Mouse (Mus musculus) lung, embryonic 16.5 days (tissue): ENCODE data around the gene Clhc1. TPM values are rescaled to one million over a fixed set of nuclear protein-coding genes. Genes with fewer than 3 reads are reported as not detected.
"Not testable (repeated sequence)": the region's sequence is repeated elsewhere in the genome, so short reads cannot be mapped to it uniquely, and the experiment has no call there.

Source experiments
- ATAC-seq: fragments of 200-750 bp; cut with Nextera tagmentation; 2 replicates; pipeline ENCODE4 v1.8.0; 2017; ENCODE audit warnings: low read depth, mild to moderate bottlenecking, moderate library complexity
- H3K27ac ChIP-seq: fragments of 300-500 bp; sonication (generic); 2 replicates; pipeline ENCODE4 v1.5.1; 2014; ENCODE audit warnings: mild to moderate bottlenecking, control low read depth, low read length
- H3K27me3 ChIP-seq: fragments of 300-500 bp; sonication (generic); 2 replicates; pipeline ENCODE4 v1.6.1; 2014; ENCODE audit warnings: low read depth, low read length, mixed read lengths; ENCODE audit not compliant: control insufficient read depth, insufficient read depth
- H3K36me3 ChIP-seq: fragments of 300-500 bp; sonication (generic); 2 replicates; pipeline ENCODE4 v1.6.1; 2014; ENCODE audit warnings: low read length; ENCODE audit not compliant: control insufficient read depth, insufficient read depth
- H3K4me1 ChIP-seq: fragments of 300-500 bp; sonication (generic); replicated peaks from 2 replicates; pipeline ENCODE4 v1.6.1; 2014; ENCODE audit warnings: low read length, mixed read lengths; ENCODE audit not compliant: control insufficient read depth, insufficient read depth
- H3K4me2 ChIP-seq: fragments of 300-500 bp; sonication (generic); 2 replicates; pipeline ENCODE4 v1.6.1; 2014; ENCODE audit warnings: low read depth, low read length, control low read depth
- H3K4me3 ChIP-seq: fragments of 300-500 bp; sonication (generic); 2 replicates; pipeline ENCODE4 v1.5.1; 2014; ENCODE audit warnings: mild to moderate bottlenecking, low read length, control low read depth
- H3K9ac ChIP-seq: fragments of 300-500 bp; sonication (generic); 2 replicates; pipeline ENCODE4 v1.6.1; 2014; ENCODE audit warnings: low read length, control low read depth
- H3K9me3 ChIP-seq: fragments of 300-500 bp; sonication (generic); 2 replicates; pipeline ENCODE4 v1.6.1; 2016; ENCODE audit warnings: low read length; ENCODE audit not compliant: control insufficient read depth
- WGBS: fragments of 180-500 bp; shearing (Covaris S2); extraction: QIAGEN DNeasy Blood & Tissue Kit; methylation state at CpG from one replicate; pipeline ENCODE4 v1.1.7; 2014; 5-methylcytosine and 5-hydroxymethylcytosine counted together
- polyA plus RNA-seq: library from polyadenylated mRNA; unstranded; fragments of >200 nt; fragmentation: Nextera tagmentation; extraction: Ambion mirVana; gene quantifications from 2 replicates; pipeline ENCODE4 v1.2.1, GENCODE M21; 2015

Clhc1 gene
- polyA plus RNA-seq, 1 experiment from 2014 or later: 0.34 TPM

DNA sequence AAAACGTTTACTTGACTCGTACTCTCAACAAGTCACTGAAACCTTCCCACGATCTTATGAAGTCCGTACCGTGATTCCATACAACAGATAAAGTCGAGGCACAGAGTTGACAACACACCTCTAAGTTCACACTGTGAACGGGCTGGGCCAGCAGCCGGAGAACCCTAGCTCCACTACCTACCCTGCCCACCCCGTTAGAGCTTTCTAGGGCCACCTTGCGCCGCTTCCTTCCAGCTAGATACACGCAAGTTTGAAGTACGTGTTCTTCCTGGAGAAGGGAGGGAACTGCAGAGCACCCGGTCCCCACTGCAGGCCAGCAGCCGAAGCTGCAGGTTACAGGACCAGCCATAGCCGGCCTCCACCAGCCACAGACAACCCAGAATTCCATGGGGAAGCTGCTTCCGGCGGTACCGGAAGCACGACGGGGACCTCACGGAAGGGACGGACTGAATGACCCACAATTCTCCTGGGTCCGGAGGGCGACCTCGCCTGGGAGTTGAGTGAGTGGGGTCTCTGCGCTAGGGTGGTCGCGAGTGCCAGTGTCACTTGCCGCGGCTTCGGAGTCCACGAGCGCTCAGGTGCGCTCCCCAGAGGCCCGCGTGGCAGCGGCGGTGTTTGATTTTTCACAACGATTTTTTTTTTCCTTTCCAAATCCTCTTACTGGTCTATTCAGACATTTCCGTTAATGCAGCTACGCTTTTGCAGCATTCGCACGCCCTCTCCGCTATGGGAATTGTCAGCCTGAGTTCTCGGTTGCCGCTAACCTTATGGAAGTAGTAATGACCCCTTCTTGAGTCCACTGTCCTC, 21.6 kb upstream of the Clhc1 start, which contains the start of gene Mtif2:
Mtif2 (plus strand) TSS at position 421 of the 807 bp plus-strand sequence.
- Histone ChIP-seq H3K4me3 (peak within 1 kb of the TSS; percentile 71), H3K4me1 (peaks cover 4% of the 10 kb centered on the region), H3K4me2 (peak within 1 kb of the TSS; percentile 64), H3K9me3 (no peaks in the 10 kb centered on the region), H3K36me3 (peaks cover 3% of the 10 kb centered on the region), H3K27me3 (no peaks in the 10 kb centered on the region), H3K9ac (peak within 1 kb of the TSS; percentile 84), H3K27ac (peak within 1 kb of the TSS; percentile 82)
- peak; percentile 98 for ATAC-seq
- whole genome bisulfite sequencing: 2% methylated on average over 47 of the region's 47 CpGs

DNA sequence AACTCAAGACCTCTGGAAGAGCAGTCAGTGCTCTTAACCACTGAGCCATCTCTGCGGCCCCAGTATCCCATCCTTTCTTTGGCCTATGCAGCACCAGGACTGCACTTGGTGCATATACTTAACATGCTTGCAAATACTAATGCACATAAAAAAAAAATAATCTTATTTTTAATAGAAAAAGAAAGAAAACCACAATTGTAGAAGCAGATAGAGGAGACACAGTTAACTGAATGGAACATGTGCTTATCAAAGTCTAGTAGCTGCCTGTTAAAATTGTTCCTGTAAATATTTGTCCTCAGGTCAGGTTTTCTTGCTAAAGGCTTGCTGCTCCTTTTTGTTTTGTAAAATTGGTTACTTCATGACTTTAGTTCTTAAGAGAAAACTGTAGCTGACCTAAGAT, 9.5 kb upstream of the Clhc1 start:
- H3K27ac ChIP-seq: no peak overlapping the region
- ATAC-seq: no peak
- no peaks in the 10 kb centered on the region for H3K9me3 ChIP-seq
- peaks cover 39% of the 10 kb centered on the region for H3K36me3 ChIP-seq
- no peaks in the 10 kb centered on the region for H3K27me3 ChIP-seq
- no peaks in the 10 kb centered on the region for H3K4me1 ChIP-seq
- H3K4me2 ChIP-seq: no peak overlapping the region
- H3K9ac ChIP-seq: no peak overlapping the region
- WGBS: 94% methylated on average over 1 of the region's 1 CpGs
- no peak overlapping the region for H3K4me3 ChIP-seq

DNA sequence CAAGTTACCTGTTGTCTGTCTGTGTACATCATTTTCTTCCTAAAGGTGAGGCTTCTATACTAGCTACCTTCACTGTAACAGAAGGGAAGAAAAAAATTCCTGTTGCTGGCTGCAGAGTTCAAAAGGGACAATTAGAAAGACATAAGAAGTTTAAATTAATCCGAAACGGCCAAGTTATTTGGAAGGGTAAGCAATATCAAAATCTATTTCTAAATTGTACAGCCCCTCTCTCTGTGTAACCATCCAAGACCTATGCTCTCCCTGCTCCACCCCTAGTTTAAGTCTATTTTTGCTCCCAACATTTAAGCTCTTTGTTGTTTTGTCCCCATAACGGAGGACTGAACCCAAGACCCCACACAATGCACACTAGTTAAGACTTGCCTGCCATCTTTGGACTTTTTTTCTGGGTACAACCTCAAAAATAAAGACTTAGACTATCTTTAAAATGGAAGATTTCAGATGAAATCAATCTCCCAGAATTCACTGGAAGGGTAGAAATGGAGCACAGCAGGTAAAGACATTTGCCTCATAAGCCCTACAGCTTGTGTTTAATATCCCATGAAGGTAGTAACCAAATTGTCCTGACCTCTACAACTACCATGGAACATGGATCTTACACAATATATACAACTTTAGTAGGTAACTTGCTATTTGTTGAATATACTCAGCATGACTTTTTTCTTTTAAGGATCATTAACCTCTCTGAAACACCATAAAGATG, 3.4 kb upstream of the Clhc1 start:
- Histone ChIP-seq H3K4me1 (peaks cover 10% of the 10 kb centered on the region), H3K36me3 (peaks cover 32% of the 10 kb centered on the region), H3K27me3 (no peaks in the 10 kb centered on the region), H3K4me2 (no peak overlapping the region), H3K27ac (no peak overlapping the region), H3K4me3 (no peak overlapping the region), H3K9me3 (no peaks in the 10 kb centered on the region), H3K9ac (no peak overlapping the region)
- ATAC-seq: no peak
- WGBS: 79% methylated on average over 3 of the region's 3 CpGs

DNA sequence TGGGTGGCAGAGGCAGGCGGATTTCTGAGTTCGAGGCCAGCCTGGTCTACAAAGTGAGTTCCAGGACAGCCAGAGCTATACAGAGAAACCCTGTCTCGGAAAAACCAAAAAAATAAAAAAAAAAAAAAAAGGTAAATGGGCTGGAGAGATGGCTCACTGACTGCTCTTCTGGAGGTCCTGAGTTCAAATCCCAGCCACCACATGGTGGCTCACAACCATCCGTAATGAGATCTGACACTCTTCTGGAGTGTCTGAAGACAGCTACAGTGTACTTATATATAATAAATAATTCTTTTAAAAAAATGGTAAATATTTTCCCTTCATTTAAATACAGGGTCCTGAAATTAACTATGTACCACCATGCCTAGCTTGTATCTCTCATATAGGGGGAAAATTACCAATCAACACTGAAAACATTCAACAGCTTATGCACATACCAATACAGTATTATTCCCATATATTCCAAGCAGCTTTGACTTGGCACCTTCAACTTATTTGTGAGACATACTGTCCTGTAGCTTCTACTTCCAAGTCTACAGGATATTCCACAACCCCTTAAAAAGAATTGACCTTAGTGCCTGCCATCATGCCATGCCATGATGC, 2.5 kb upstream of the Clhc1 start:
- Histone ChIP-seq H3K4me1 (peaks cover 10% of the 10 kb centered on the region), H3K36me3 (peaks cover 29% of the 10 kb centered on the region)
- not testable (repeated sequence) for ATAC-seq, H3K27ac ChIP-seq, H3K27me3 ChIP-seq, H3K9ac ChIP-seq, H3K9me3 ChIP-seq, H3K4me3 ChIP-seq, H3K4me2 ChIP-seq
- 81% methylated on average over 4 of the region's 4 CpGs for WGBS

DNA sequence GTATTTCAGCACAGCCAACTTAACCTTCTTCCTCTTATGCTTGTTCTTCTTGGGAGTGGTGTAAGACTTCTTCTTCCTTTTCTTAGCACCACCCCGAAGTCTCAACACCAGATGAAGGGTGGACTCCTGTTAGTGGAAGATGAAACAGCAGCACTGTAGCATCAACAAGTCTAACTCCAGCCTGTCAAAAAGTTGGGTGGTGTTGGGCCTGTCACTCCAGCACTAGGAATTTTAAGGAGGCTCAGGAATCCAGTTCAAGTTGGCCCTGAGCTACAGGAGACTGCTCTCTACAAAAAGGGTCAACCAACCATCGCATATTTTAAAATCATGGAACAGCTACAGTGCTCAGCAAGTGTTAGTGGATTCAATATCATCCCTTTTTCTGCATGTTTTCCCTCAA, 1.5 kb upstream of the Clhc1 start:
- not testable (repeated sequence) for H3K9me3 ChIP-seq, H3K27ac ChIP-seq, H3K27me3 ChIP-seq, ATAC-seq
- Histone ChIP-seq H3K4me2 (peak overlapping the region; percentile 70), H3K4me1 (peaks cover 10% of the 10 kb centered on the region), H3K36me3 (peaks cover 25% of the 10 kb centered on the region), H3K9ac (peak overlapping the region; percentile 92), H3K4me3 (peak overlapping the region; percentile 88)
- 89% methylated on average over 2 of the region's 2 CpGs for whole genome bisulfite sequencing

DNA sequence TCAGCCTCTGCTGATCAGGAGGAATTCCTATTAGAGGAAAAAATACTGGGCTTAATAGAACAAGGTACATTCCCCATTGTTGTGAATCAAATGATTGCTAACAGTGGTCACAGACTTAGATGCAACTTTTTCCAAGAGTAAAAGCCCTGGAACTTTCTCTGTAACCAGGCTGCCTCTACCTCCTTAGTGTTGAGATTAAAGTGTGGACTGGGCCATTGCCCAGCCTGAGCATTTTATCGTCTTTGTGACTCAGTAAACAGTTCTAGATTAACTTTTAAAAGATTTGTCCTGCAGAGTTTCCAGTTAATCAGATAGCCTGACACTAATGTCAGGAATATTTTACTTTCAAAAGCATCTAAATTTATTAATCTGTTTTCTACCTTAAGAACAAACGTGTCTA, 988 bp upstream of the Clhc1 start:
- H3K4me2 ChIP-seq: peak overlapping the region; percentile 70
- peaks cover 10% of the 10 kb centered on the region for H3K4me1 ChIP-seq
- H3K4me3 ChIP-seq: peak overlapping the region; percentile 88
- H3K9ac ChIP-seq: peak overlapping the region; percentile 92
- WGBS: 11% methylated on average over 2 of the region's 2 CpGs
- ATAC-seq: no peak
- H3K36me3 ChIP-seq: peaks cover 22% of the 10 kb centered on the region
- H3K27ac ChIP-seq: no peak overlapping the region; the same call in 1 of the 2 replicates
- H3K27me3 ChIP-seq: no peaks in the 10 kb centered on the region
- H3K9me3 ChIP-seq: no peaks in the 10 kb centered on the region

DNA sequence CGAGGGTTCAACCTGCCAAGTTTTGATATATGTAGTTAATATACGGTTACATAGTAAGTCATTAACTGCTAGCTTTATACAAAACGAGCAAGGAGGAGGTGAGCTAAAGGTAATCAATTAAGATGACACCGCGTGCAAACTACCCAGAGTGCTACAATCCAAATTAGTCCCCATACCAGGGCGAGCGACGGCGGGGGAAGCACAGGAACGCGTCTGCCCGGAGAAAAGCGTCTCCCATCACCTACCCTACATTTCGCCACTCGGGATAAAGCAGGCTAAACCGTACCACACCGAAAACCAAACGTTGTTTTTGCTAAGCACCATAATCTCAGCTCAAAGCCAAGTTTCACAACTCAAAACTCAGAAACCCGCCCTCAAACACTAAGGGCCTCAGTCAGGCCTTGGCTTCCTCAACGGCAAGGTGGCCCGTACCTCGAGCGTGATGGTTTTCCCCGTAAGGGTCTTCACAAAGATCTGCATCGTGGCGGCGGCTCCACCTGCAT, 450 bp upstream of the Clhc1 start:
- H3K9ac ChIP-seq: peak overlapping the region; percentile 92
- peak overlapping the region; percentile 70 for H3K4me2 ChIP-seq
- ATAC-seq: peak; percentile 35
- peaks cover 10% of the 10 kb centered on the region for H3K4me1 ChIP-seq
- peaks cover 19% of the 10 kb centered on the region for H3K36me3 ChIP-seq
- peak overlapping the region; percentile 69 for H3K27ac ChIP-seq
- H3K9me3 ChIP-seq: no peaks in the 10 kb centered on the region
- no peaks in the 10 kb centered on the region for H3K27me3 ChIP-seq
- H3K4me3 ChIP-seq: peak overlapping the region; percentile 88
- under 1% methylated on average over 27 of the region's 27 CpGs for WGBS

DNA sequence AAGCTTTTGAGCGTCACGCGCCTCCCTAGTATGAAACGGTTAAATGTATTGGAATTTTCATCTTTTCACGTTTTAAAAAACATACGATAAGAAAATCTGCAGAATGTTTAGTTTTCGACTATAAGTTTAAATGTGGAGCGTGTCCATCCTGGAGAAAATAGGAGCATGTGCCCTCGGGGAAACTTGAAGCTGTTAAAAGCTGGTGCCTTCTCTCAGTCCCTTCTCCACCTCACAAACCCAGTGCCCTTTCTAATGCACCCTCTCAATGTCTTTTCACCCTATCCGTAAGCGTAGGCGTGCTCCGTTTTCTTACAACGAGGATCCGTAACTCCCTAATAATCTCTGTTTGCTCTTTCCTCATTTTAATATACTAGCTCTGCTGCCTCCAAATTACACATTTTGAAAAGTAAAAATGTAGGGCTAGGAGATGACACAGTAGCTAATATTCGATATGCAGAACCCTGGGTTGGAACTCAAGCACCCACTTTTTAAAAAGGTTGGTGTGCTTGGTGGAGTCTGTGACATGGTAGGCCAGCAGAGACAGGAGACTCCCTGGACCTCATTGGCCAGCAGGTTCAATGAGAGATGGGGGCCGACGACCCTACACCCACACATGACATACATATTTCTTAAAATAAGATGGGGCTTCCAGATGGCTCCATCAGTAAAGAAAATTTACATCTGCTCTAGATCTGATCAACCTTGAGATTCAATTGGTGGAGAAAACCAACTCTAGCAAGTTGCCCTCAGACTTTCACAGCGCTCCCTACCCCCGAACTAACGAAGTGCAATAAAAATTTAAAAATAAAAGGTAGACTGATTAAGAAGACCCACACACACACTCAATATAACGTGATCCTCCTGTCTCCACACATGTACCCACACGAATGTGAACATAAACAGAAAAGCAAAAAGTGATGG, 1.0 kb downstream of the Clhc1 start:
- WGBS: 17% methylated on average over 23 of the region's 23 CpGs
- Histone ChIP-seq H3K4me1 (peaks cover 10% of the 10 kb centered on the region), H3K9me3 (no peaks in the 10 kb centered on the region), H3K4me3 (peak overlapping the region; percentile 88), H3K4me2 (peak overlapping the region; percentile 72), H3K27ac (0 out of 2 replicates have a peak overlapping the region, but pooled peaks have one; percentile 2), H3K9ac (peak overlapping the region; percentile 92), H3K36me3 (peaks cover 17% of the 10 kb centered on the region), H3K27me3 (no peaks in the 10 kb centered on the region)
- no peak for ATAC-seq
